Mouse (Mus musculus) lung, adult 18-20 months (tissue): ENCODE results near the gene Usp17la.
"Not testable (repeated sequence)": the region's sequence is repeated elsewhere in the genome, so short reads cannot be mapped to it uniquely, and the experiment has no call there.

ENCODE experiments used
- DNase-seq, 2 experiments: peaks; one replicate each; pipeline ENCODE4 v3.0.0; 2022; ENCODE audit warnings: mixed read lengths in 2 of 2

Gene Usp17la

GRCm38 (mm10) chr7:104856709-104857108, at the start of gene Usp17la:
Gene Usp17la, plus strand, starts transcription at chr7:104857009.
- not testable (repeated sequence) for DNase-seq

GRCm38 (mm10) chr7:104810335-104810734, 46.5 kb upstream of the Usp17la start:
- not testable (repeated sequence) for DNase-seq

- DNase-seq = no peak
These were observed 14.3 kb upstream of the Usp17la start, which contains the start of gene Usp17lb for GRCm38 (mm10) chr7:104842503-104842902. Gene Usp17lb, minus strand, starts transcription at chr7:104842603.

GRCm38 (mm10) chr7:104843731-104844287, 13.0 kb upstream of the Usp17la start:
- DNase-seq = no peak

- DNase-seq = not testable (repeated sequence)
These were observed 5.3 kb upstream of the Usp17la start for GRCm38 (mm10) chr7:104851546-104851945.

GRCm38 (mm10) chr7:104855248-104855750, 1.5 kb upstream of the Usp17la start:
- no peak for DNase-seq

GRCm38 (mm10) chr7:104857683-104858082, 874 bp downstream of the Usp17la start:
- DNase-seq = no peak

GRCm38 (mm10) chr7:104861381-104861780, 4.6 kb downstream of the Usp17la start:
- DNase-seq = no peak

GRCm38 (mm10) chr7:104877731-104878130, 20.9 kb downstream of the Usp17la start, which contains the start of gene Olfr665:
Gene Olfr665, plus strand, starts transcription at chr7:104878031.
- no peak for DNase-seq

- DNase-seq = no peak
These were observed 39.0 kb downstream of the Usp17la start, which contains the start of gene Olfr666 for GRCm38 (mm10) chr7:104895852-104896251. Gene Olfr666, minus strand, starts transcription at chr7:104895952.
